Mouse (Mus musculus): ENCODE measurements around the gene Crk. TPM values are rescaled to one million over a fixed set of nuclear protein-coding genes. Genes with fewer than 3 reads are reported as not detected.

Crk gene
- polyA plus RNA-seq, 1 experiment, result 80.6 TPM

DNA sequence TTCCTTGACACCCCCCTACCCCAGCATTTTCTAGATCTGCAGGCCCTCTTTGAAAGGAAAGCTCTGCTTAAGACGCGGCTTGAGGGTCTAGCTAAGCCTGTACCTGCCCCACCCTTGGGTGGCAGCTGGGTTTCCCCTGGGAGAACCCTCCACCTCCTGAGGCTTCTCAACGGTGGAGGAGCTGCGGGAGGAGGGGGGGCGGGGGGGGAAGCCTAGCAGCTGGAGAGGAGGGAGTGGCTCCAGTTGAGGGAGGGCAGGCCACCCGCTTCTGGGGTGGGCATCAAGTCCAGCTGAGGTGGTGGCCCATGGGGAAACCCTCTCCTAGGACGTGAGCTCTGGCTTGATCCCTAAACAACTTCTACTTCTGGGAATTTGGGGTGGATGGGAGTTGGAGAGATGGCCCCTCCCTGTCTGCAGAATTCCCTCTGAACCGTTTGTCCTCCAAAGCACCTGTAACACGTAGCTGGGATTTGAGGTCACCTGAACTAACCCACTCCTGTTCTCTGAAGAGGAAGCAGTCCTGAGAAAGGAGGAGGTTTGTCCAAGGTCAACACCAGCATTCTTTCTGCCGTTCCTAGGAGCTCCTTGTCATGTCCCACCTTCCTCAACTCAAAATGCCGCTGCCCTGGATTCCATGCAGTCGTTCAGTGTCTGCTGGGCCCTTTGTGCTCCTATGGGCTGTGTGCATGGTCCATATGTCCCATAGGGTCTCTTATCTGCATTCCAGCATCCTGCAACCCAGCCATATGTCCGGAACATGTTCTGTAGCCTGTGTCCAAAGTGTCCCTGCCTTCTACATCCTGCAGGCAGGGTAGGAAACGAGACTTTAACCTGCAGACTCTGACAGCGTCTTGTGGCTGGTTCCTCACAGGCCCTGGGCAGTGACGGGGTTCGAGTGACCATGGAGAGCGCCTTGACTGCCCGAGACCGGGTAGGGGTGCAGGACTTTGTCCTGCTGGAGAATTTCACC lies 22.2 kb upstream of the Crk start:
- whole genome bisulfite sequencing, result 68% methylated on average over 20 of the region's 20 CpGs

DNA sequence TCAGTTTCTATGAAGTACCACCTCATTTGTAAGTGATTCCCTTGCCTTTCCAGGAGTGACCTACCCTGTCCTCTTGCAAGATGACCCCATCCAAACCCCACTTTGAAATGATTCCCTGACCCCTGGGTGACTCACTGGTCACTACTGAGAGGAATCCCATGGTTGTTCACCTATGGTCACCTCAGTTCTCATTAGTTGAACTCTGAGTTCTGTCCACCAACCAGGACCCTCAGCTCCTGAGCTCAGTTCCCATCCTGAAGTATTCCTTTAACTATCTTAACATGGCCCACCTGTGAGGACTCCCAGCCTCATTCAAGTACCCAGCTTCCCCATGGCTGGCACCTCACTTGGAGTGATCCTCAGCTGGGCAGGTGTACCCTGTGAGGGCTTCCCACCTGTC lies 21.2 kb upstream of the Crk start:
- DNase-seq, result no peak
- H3K27me3 ChIP-seq (ENCODE audit: control insufficient read depth, insufficient read depth, low read length), result no peaks in the 10 kb centered on the region
- H3K4me1 ChIP-seq (ENCODE audit: control insufficient read depth, insufficient read depth, low read length), result peaks cover 22% of the 10 kb centered on the region
- TF ChIP-seq CTCF (IDR thresholded peaks at IDR 0.05; ENCODE audit: borderline replicate concordance, insufficient read depth, low read depth, low read length) (no peak), POLR2A (IDR thresholded peaks at IDR 0.05; ENCODE audit: borderline replicate concordance, insufficient read depth, low read length) (no peak)
- no peak overlapping the region for H3K27ac ChIP-seq (ENCODE audit: insufficient read depth, low read length)
- H3K4me3 ChIP-seq (replicated peaks; ENCODE audit: insufficient read depth, low read depth, low read length), result no peak overlapping the region

More for the DNA sequence above, 22.2 kb upstream of the Crk start:
- peak overlapping the region; percentile 90 for H3K4me3 ChIP-seq (replicated peaks; ENCODE audit: insufficient read depth, low read depth, low read length)
- no peak overlapping the region for H3K27ac ChIP-seq (ENCODE audit: insufficient read depth, low read length)
- H3K4me1 ChIP-seq (ENCODE audit: control insufficient read depth, insufficient read depth, low read length), result peaks cover 22% of the 10 kb centered on the region
- H3K27me3 ChIP-seq (ENCODE audit: control insufficient read depth, insufficient read depth, low read length), result no peaks in the 10 kb centered on the region
- no peak for DNase-seq
- TF ChIP-seq CTCF (IDR thresholded peaks at IDR 0.05; ENCODE audit: borderline replicate concordance, insufficient read depth, low read depth, low read length), result no peak
- TF ChIP-seq POLR2A (IDR thresholded peaks at IDR 0.05; ENCODE audit: borderline replicate concordance, insufficient read depth, low read length), result no peak

DNA sequence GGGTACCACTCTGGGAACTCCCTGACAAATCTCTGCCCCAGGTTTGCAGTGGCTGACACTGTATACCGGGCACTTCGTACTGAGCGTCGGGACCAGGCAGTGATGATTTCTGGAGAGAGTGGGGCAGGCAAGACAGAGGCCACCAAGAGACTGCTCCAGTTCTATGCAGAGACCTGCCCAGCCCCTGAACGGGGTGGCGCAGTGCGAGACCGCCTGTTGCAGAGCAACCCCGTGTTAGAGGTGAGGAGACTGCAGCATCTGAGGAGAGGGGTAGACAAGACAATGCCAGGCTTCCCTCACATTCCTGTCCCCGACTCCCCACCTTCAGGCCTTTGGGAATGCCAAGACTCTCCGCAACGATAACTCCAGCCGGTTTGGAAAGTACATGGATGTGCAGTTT lies 20.7 kb upstream of the Crk start:
- H3K4me3 ChIP-seq (replicated peaks; ENCODE audit: insufficient read depth, low read depth, low read length), result no peak overlapping the region
- WGBS, result 90% methylated on average over 13 of the region's 13 CpGs
- H3K27me3 ChIP-seq (ENCODE audit: control insufficient read depth, insufficient read depth, low read length), result no peaks in the 10 kb centered on the region
- H3K4me1 ChIP-seq (ENCODE audit: control insufficient read depth, insufficient read depth, low read length), result peaks cover 19% of the 10 kb centered on the region
- TF ChIP-seq CTCF (IDR thresholded peaks at IDR 0.05; ENCODE audit: borderline replicate concordance, insufficient read depth, low read depth, low read length) (no peak), POLR2A (IDR thresholded peaks at IDR 0.05; ENCODE audit: borderline replicate concordance, insufficient read depth, low read length) (no peak)
- no peak for DNase-seq
- no peak overlapping the region for H3K27ac ChIP-seq (ENCODE audit: insufficient read depth, low read length)

DNA sequence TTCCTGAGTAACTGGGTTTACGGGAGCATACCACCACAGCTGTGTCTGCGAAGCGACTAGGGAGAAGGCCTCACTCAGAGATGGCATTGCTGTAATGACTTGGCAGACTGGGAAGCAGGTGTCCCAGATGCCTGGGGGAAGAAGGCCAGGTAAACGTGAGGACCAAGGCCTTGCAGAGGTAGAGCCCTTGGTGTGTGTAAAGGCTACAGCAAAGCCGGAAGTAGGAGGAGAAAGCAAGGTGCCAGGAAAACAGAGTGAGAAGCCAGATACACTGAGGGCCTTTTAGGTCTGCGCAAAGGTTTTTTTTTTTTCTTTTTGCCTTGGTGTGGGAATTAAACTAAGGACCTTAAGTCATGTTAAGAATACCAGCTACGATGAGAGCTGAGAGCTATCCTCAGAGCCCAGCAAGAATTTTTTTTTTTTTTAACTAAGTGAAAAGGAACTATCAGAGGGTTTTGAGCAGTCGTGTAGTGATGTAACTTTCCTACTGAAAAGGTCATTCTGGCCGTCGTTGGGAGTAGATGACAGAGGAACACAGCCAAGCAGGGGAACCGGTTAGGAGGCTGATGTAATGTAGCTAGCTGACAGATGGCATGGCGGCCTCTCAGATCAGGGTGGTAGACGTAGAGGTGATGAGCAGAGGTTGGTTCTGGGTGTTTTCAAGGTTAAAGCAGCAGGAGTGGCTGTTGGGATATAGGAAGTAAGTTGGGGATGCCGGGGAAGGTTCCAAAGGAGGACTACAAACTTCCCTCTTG lies 19.9 kb upstream of the Crk start:
- H3K27ac ChIP-seq (ENCODE audit: insufficient read depth, low read length), result no peak overlapping the region; the same call in 1 of the 2 replicates
- no peak for TF ChIP-seq POLR2A (IDR thresholded peaks at IDR 0.05; ENCODE audit: borderline replicate concordance, insufficient read depth, low read length)
- peaks cover 17% of the 10 kb centered on the region for H3K4me1 ChIP-seq (ENCODE audit: control insufficient read depth, insufficient read depth, low read length)
- H3K27me3 ChIP-seq (ENCODE audit: control insufficient read depth, insufficient read depth, low read length), result no peaks in the 10 kb centered on the region
- no peak overlapping the region for H3K4me3 ChIP-seq (replicated peaks; ENCODE audit: insufficient read depth, low read depth, low read length)
- WGBS, result 52% methylated on average over 14 of the region's 14 CpGs
- peak in 1 of 2 experiments; percentile 53 for DNase-seq

DNA sequence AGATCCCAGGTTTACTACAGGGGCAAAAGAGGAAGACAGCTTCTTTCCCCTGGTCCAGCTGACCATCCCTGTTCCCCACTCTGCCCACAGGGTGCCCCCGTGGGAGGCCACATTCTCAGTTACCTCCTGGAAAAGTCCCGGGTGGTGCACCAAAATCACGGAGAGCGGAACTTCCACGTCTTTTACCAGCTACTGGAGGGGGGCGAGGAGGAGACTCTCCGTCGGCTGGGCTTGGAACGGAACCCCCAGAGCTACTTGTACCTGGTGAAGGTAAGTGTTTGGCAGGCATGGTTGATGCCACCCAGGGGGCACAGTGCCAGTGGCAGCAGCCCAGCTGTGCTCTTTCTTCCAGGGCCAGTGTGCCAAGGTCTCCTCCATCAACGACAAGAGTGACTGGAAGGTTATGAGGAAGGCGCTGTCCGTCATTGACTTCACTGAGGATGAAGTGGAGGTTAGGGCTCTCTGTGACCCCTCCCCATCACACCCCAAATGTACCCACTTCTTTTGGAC lies 18.9 kb upstream of the Crk start:
- Histone ChIP-seq H3K27me3 (ENCODE audit: control insufficient read depth, insufficient read depth, low read length) (no peaks in the 10 kb centered on the region), H3K4me3 (replicated peaks; ENCODE audit: insufficient read depth, low read depth, low read length) (no peak overlapping the region), H3K4me1 (ENCODE audit: control insufficient read depth, insufficient read depth, low read length) (peaks cover 13% of the 10 kb centered on the region), H3K27ac (ENCODE audit: insufficient read depth, low read length) (no peak overlapping the region)
- no peak for DNase-seq
- 86% methylated on average over 12 of the region's 12 CpGs for WGBS
- no peak for TF ChIP-seq POLR2A (IDR thresholded peaks at IDR 0.05; ENCODE audit: borderline replicate concordance, insufficient read depth, low read length)
- TF ChIP-seq CTCF (IDR thresholded peaks at IDR 0.05; ENCODE audit: borderline replicate concordance, insufficient read depth, low read depth, low read length), result no peak

DNA sequence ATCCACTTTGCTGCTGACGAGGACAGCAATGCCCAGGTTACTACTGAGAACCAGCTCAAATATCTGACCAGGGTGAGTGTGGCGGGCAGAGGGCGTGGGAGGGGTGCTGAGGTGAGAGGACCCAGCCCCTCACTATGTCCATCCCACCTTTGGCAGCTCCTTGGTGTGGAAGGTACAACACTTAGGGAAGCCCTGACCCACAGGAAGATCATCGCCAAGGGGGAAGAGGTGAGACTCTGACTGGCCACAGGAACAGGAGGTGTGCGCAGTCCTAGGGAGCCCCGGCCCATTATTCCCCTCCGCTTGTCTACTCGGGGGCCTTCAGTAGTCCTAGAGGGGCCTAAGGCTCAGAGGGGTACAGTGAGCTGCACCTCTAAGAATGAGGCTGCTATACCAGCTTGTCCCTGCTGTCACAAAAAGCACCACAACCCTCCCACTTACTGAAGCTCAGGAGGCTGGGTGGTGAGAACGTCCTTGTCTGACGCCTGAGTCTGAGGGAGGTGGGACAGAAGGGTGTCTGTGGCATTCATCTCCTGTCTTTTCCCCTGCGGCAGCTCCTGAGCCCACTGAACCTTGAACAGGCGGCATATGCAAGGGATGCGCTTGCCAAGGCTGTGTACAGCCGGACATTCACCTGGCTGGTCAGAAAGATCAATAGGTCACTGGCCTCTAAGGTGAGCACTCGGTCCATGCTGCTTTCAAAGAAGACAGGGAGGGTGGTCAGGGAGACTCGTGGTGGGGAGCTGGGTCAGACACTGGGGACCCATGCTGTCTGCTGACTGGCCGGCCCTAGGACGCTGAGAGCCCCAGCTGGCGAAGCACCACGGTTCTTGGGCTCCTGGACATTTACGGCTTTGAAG lies 17.9 kb upstream of the Crk start:
- DNase-seq, result no peak
- TF ChIP-seq POLR2A (IDR thresholded peaks at IDR 0.05; ENCODE audit: borderline replicate concordance, insufficient read depth, low read length) (no peak), CTCF (IDR thresholded peaks at IDR 0.05; ENCODE audit: borderline replicate concordance, insufficient read depth, low read depth, low read length) (no peak)
- no peak overlapping the region for H3K4me3 ChIP-seq (replicated peaks; ENCODE audit: insufficient read depth, low read depth, low read length)
- no peak overlapping the region for H3K27ac ChIP-seq (ENCODE audit: insufficient read depth, low read length)
- H3K27me3 ChIP-seq (ENCODE audit: control insufficient read depth, insufficient read depth, low read length), result no peaks in the 10 kb centered on the region
- peaks cover 12% of the 10 kb centered on the region for H3K4me1 ChIP-seq (ENCODE audit: control insufficient read depth, insufficient read depth, low read length)
- WGBS, result 89% methylated on average over 21 of the region's 21 CpGs

DNA sequence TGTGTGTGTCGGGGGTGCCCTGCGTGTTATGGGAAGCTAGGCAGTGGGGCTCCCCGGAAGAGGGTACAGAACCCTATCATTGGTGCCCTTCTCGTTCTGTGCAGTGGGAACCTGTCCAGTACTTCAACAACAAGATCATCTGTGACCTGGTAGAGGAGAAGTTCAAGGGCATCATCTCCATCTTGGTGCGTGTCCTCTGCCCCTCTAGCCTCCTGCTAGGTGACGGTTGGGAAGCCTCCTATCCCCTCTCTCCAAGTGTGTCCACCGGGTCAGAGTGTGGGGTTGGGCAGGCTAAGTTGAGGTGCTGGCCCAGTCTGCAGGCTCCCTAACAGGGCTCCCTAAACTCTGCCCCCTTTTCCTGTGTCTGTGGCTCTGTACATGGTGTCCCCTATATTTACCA lies 16.9 kb upstream of the Crk start:
- Histone ChIP-seq H3K4me1 (ENCODE audit: control insufficient read depth, insufficient read depth, low read length) (peaks cover 7% of the 10 kb centered on the region), H3K4me3 (replicated peaks; ENCODE audit: insufficient read depth, low read depth, low read length) (no peak overlapping the region), H3K27me3 (ENCODE audit: control insufficient read depth, insufficient read depth, low read length) (no peaks in the 10 kb centered on the region), H3K27ac (ENCODE audit: insufficient read depth, low read length) (no peak overlapping the region)
- no peak for TF ChIP-seq CTCF (IDR thresholded peaks at IDR 0.05; ENCODE audit: borderline replicate concordance, insufficient read depth, low read depth, low read length)
- no peak for TF ChIP-seq POLR2A (IDR thresholded peaks at IDR 0.05; ENCODE audit: borderline replicate concordance, insufficient read depth, low read length)
- no peak for DNase-seq
- WGBS, result 94% methylated on average over 7 of the region's 7 CpGs

Measured in cerebellum, adult 2 months (tissue).